Mouse (Mus musculus): ENCODE measurements around the gene Bglap.

DNA sequence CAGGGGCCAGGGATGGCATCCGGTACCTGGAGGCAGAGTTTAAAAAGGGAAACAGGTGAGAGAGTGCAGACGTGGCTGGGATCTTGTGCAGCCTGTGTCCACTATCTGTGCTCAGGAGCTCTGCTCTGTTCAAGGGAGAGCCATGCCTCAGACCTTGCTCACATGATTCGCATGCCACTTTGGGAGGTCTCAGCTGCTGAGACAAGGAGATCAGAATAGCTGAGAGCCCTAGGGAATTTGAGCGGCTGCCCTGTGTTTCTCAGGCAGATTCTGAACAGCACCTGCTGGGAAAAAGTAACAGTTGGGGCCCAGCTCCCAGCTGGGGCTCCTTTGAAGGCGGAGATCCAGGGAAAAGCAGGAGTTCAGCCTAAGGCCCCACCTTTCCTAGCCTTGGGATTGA is 24.7 kb downstream of the Bglap start:
- TF ChIP-seq MAX (IDR thresholded peaks at IDR 0.05; ENCODE audit: low read length) = no peak
- no peak for TF ChIP-seq E2F4 (IDR thresholded peaks at IDR 0.05; ENCODE audit: insufficient replicate concordance, low read depth, low read length)
- no peak for TF ChIP-seq MAZ (IDR thresholded peaks at IDR 0.05; ENCODE audit: low read depth, low read length)
- TF ChIP-seq CTCF (conservative IDR thresholded peaks at IDR 0.05 in 1 of 2, IDR thresholded peaks at IDR 0.05 in 1 of 2; ENCODE audit: low read depth in 2 of 2, low read length in 2 of 2) = no peak
- no peak for TF ChIP-seq GABPA (IDR thresholded peaks at IDR 0.05; ENCODE audit: insufficient replicate concordance, low read depth, low read length)
- no peak for TF ChIP-seq POLR2A (IDR thresholded peaks at IDR 0.05; ENCODE audit: low read depth, low read length)
- no peak for TF ChIP-seq MYC (IDR thresholded peaks at IDR 0.05; ENCODE audit: low read depth, low read length)
- TF ChIP-seq HCFC1 (IDR thresholded peaks at IDR 0.05; ENCODE audit: low read depth, low read length) = no peak
- no peak for TF ChIP-seq MXI1 (IDR thresholded peaks at IDR 0.05; ENCODE audit: low read depth, low read length)
- no peak for TF ChIP-seq POLR2AphosphoS2 (IDR thresholded peaks at IDR 0.05; ENCODE audit: low read depth, low read length)
- TF ChIP-seq EP300 (IDR thresholded peaks at IDR 0.05; ENCODE audit: low read length) = no peak
- TF ChIP-seq JUND (conservative IDR thresholded peaks at IDR 0.05; ENCODE audit: low read depth, low read length) = no peak
- no peak for TF ChIP-seq CHD1 (IDR thresholded peaks at IDR 0.05; ENCODE audit: low read depth, low read length)

All from CH12.LX (cell line).